Mouse (Mus musculus) E14TG2a.4 (cell line): ENCODE results near the gene Nlgn2.

Source experiments
- CTCF ChIP-seq: conservative IDR thresholded peaks from 2 replicates; pipeline ENCODE4 v1.5.1; 2014; ENCODE audit warnings: low read length
- NANOG ChIP-seq: IDR thresholded peaks from 2 replicates; pipeline ENCODE4 v1.6.1; 2014; ENCODE audit warnings: borderline replicate concordance, low read length, mixed read lengths

- no peak for TF ChIP-seq CTCF
- no peak for TF ChIP-seq NANOG
These were observed 19.2 kb downstream of the Nlgn2 start, which contains the start of gene Spem2 for GRCm38 (mm10) chr11:69818365-69818764.
